Mouse (Mus musculus) activated CD4-positive, CD25-positive, alpha-beta regulatory T cell (primary cell): ENCODE data around the gene Khdc1b. TPM values are rescaled to one million over a fixed set of nuclear protein-coding genes. Genes with fewer than 3 reads are reported as not detected.

Source experiments
- polyA plus RNA-seq, 2 experiments: library from polyadenylated mRNA; unstranded; fragments of 100-300 nt; shearing (Covaris generic); gene quantifications; one replicate each; pipeline ENCODE4 v1.2.1; 2017

Khdc1b gene
- under 1 TPM in 1 of 2 experiments, not detected in 1; 0.09 TPM for polyA plus RNA-seq

GRCm38 (mm10) chr1:21383256-21383655, at the start of gene Khdc1b:
Khdc1b (plus strand) TSS chr1:21383556.

GRCm38 (mm10) chr1:21349341-21349740, 34.0 kb upstream of the Khdc1b start, which contains the start of gene Khdc1a:
Khdc1a (plus strand) TSS chr1:21349641.

DNA sequence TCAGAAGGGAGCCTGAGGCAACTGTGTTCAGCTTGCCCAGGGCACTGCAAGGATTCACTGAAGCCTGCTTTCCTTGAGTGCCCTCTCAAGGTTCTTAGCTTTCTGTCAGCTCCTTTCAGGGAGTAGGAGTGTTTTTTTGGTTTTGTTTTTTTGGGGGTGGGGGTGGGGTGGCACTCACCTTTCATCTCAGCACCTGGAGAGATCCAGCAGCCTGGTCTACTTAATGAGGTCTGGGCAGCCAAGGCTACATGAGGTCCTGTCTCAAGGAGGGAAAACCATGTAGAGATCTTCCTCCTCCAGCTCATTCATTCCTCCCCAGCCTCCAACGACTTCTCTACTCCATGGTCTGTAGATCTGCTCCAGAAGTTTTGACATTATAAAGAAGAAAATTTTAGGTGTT, 15.3 kb upstream of the Khdc1b start, which contains the start of gene Khdc1c:
Gene Khdc1c, plus strand, starts transcription at position 301 of the 400 bp plus-strand sequence.

Other genes starting within 250 kb of the Khdc1b start
- 1 to 10 TPM; 2.9 to 6.6 TPM for gene Tmem14a, start 165.0 kb upstream of the Khdc1b start, polyA plus RNA-seq
- gene Gsta3, start 143.0 kb upstream of the Khdc1b start, polyA plus RNA-seq, result 1 to 10 TPM; 1.3 to 1.5 TPM
- gene Khdc1a, start 33.9 kb upstream of the Khdc1b start, polyA plus RNA-seq, result 1 to 10 TPM; 1.0 to 4.6 TPM
- gene Khdc1c, start 15.2 kb upstream of the Khdc1b start, polyA plus RNA-seq, result not detected